Mouse (Mus musculus) liver, embryonic 12.5 days (tissue): ENCODE results near the gene Aqp6. TPM values are rescaled to one million over a fixed set of nuclear protein-coding genes. Genes with fewer than 3 reads are reported as not detected.
A peak's percentile ranks its signal among the peaks of the same experiment; 100 is the strongest.

ENCODE experiments used
- ATAC-seq: fragments of 200-750 bp; cut with Nextera tagmentation; 2 replicates; pipeline ENCODE4 v1.8.0; 2017; ENCODE audit warnings: moderate number of reproducible peaks, mild to moderate bottlenecking, moderate library complexity
- H3K27ac ChIP-seq: fragments of 300-500 bp; sonication (generic); 2 replicates; pipeline ENCODE4 v1.5.1; 2016; ENCODE audit warnings: mild to moderate bottlenecking
- H3K27me3 ChIP-seq: fragments of 300-500 bp; sonication (generic); replicated peaks from 2 replicates; pipeline ENCODE4 v1.6.1; 2016; ENCODE audit warnings: mild to moderate bottlenecking, moderate library complexity
- H3K36me3 ChIP-seq: fragments of 300-500 bp; sonication (generic); 2 replicates; pipeline ENCODE4 v1.6.1; 2016; ENCODE audit warnings: mild to moderate bottlenecking, moderate library complexity
- H3K4me1 ChIP-seq: fragments of 300-500 bp; sonication (generic); 2 replicates; pipeline ENCODE4 v1.6.1; 2016
- H3K4me2 ChIP-seq: fragments of 300-500 bp; sonication (generic); 2 replicates; pipeline ENCODE4 v1.6.1; 2016; ENCODE audit warnings: mild to moderate bottlenecking, moderate library complexity
- H3K4me3 ChIP-seq: fragments of 300-500 bp; sonication (generic); 2 replicates; pipeline ENCODE4 v1.5.1; 2016; ENCODE audit warnings: mild to moderate bottlenecking, moderate library complexity
- H3K9ac ChIP-seq: fragments of 300-500 bp; sonication (generic); 2 replicates; pipeline ENCODE4 v1.6.1; 2016; ENCODE audit warnings: mild to moderate bottlenecking, moderate library complexity
- H3K9me3 ChIP-seq: fragments of 300-500 bp; sonication (generic); replicated peaks from 2 replicates; pipeline ENCODE4 v1.6.1; 2016; ENCODE audit warnings: mild to moderate bottlenecking, moderate library complexity
- WGBS: fragments of 180-500 bp; shearing (Covaris S2); methylation state at CpG from one replicate; pipeline ENCODE4 v1.1.7; 2016; ENCODE audit not compliant: insufficient replicate concordance; 5-methylcytosine and 5-hydroxymethylcytosine counted together
- polyA plus RNA-seq: library from polyadenylated mRNA; unstranded; fragments of >200 nt; fragmentation: Nextera tagmentation; extraction: Ambion mirVana; gene quantifications from 2 replicates; pipeline ENCODE4 v1.2.1, GENCODE M21; 2016

The Aqp6 gene
- polyA plus RNA-seq, 1 experiment from 2014 or later, result not detected

GRCm38 (mm10) chr15:99622063-99622462 lies 20.9 kb downstream of the Aqp6 start:
- H3K9me3 ChIP-seq, result no peaks in the 10 kb centered on the region
- H3K36me3 ChIP-seq, result peaks cover 83% of the 10 kb centered on the region
- 87% methylated on average over 11 of the region's 11 CpGs for WGBS
- no peaks in the 10 kb centered on the region for H3K4me1 ChIP-seq
- H3K4me2 ChIP-seq, result no peak overlapping the region
- no peak overlapping the region for H3K27ac ChIP-seq
- no peak overlapping the region for H3K9ac ChIP-seq
- no peaks in the 10 kb centered on the region; the same call in 1 of the 2 replicates for H3K27me3 ChIP-seq
- no peak overlapping the region for H3K4me3 ChIP-seq
- ATAC-seq, result no peak

DNA sequence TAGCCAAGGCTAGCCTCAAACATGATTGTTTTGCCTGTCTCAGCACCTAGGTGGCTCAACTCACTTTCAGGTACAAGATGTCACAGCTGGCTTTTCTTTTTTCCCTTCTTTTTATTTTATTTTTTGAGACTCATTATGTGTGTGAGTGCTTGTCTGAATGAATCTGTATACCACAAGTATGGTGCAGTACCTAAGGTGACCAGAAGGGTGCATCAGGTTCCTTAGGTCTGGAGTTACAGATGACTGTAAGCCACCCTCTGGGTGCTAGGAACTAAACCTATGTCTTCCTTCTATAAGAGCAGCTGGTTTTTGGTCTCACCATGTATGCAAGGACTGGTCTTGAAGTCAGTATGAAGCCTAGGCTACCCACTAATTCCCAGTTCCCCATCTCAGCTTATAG lies 30.4 kb downstream of the Aqp6 start:
- Histone ChIP-seq H3K27ac (no peak overlapping the region), H3K4me3 (no peak overlapping the region), H3K4me2 (no peak overlapping the region), H3K9ac (no peak overlapping the region), H3K36me3 (peaks cover 99% of the 10 kb centered on the region), H3K9me3 (no peaks in the 10 kb centered on the region), H3K4me1 (no peaks in the 10 kb centered on the region), H3K27me3 (no peaks in the 10 kb centered on the region)
- ATAC-seq, result no peak

- H3K4me1 ChIP-seq, result no peaks in the 10 kb centered on the region
- no peak for ATAC-seq
- H3K36me3 ChIP-seq, result peaks cover 99% of the 10 kb centered on the region
- WGBS, result 77% methylated on average over 7 of the region's 7 CpGs
- no peak overlapping the region for H3K4me3 ChIP-seq
- no peak overlapping the region for H3K9ac ChIP-seq
- no peaks in the 10 kb centered on the region for H3K27me3 ChIP-seq
- H3K27ac ChIP-seq, result no peak overlapping the region
- no peaks in the 10 kb centered on the region for H3K9me3 ChIP-seq
- H3K4me2 ChIP-seq, result no peak overlapping the region
These were observed 33.5 kb downstream of the Aqp6 start for GRCm38 (mm10) chr15:99634702-99635101.

DNA sequence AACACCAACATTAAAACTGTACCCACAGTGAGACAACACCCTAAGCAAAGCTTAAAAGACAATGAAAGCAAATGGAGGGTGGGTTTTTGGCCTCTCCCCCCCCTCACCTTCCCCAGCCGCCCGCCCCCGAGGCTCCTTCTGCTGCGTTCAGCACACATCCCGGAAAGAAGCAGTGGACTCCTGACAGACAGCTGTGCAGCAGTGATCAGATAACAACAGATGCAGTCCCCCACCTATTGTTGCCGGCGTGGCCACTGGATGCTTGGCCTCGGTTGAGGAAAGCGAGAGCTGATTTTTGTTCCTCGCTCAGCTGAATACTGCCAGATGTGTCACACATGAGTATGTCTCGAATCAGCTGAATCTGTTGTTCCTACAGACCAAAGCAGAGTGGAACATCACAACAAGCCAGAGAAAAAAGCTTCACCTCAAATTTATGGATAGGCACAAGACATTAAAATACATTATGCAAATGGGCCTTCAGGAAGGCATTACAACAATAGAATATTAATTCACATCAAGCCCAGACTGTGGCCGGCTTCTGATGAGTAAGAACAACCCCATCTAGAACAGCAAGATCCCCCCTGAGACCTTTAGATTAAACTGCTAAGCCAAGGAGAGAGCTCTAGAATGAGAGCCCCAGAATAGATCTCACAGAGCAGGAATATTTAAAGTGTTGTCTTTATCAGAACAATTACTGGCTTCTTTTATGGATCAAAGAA lies 36.4 kb downstream of the Aqp6 start:
- no peaks in the 10 kb centered on the region for H3K9me3 ChIP-seq
- H3K4me3 ChIP-seq, result no peak overlapping the region
- no peaks in the 10 kb centered on the region for H3K27me3 ChIP-seq
- H3K9ac ChIP-seq, result no peak overlapping the region
- no peak overlapping the region for H3K27ac ChIP-seq
- ATAC-seq, result no peak
- H3K4me1 ChIP-seq, result no peaks in the 10 kb centered on the region
- H3K4me2 ChIP-seq, result no peak overlapping the region
- H3K36me3 ChIP-seq, result peaks cover 99% of the 10 kb centered on the region
- WGBS, result 90% methylated on average over 12 of the region's 12 CpGs

- H3K36me3 ChIP-seq, result peaks cover 99% of the 10 kb centered on the region
- H3K9ac ChIP-seq, result no peak overlapping the region
- 86% methylated on average over 5 of the region's 5 CpGs for WGBS
These were observed 36.9 kb downstream of the Aqp6 start for GRCm38 (mm10) chr15:99638124-99638485.

GRCm38 (mm10) chr15:99642622-99643021 lies 41.4 kb downstream of the Aqp6 start:
- H3K4me1 ChIP-seq, result peaks cover 36% of the 10 kb centered on the region
- no peak for ATAC-seq
- no peak overlapping the region for H3K4me3 ChIP-seq
- H3K9ac ChIP-seq, result no peak overlapping the region
- peaks cover 56% of the 10 kb centered on the region for H3K36me3 ChIP-seq
- H3K9me3 ChIP-seq, result no peaks in the 10 kb centered on the region
- 79% methylated on average over 6 of the region's 6 CpGs for WGBS
- H3K27ac ChIP-seq, result no peak overlapping the region
- H3K4me2 ChIP-seq, result no peak overlapping the region
- no peaks in the 10 kb centered on the region for H3K27me3 ChIP-seq

More at GRCm38 (mm10) chr15:99638124-99638485, 36.9 kb downstream of the Aqp6 start:
- H3K27ac ChIP-seq, result no peak overlapping the region
- H3K9me3 ChIP-seq, result no peaks in the 10 kb centered on the region
- no peak overlapping the region for H3K4me3 ChIP-seq
- H3K4me2 ChIP-seq, result no peak overlapping the region
- no peak for ATAC-seq
- H3K27me3 ChIP-seq, result no peaks in the 10 kb centered on the region
- H3K4me1 ChIP-seq, result no peaks in the 10 kb centered on the region

DNA sequence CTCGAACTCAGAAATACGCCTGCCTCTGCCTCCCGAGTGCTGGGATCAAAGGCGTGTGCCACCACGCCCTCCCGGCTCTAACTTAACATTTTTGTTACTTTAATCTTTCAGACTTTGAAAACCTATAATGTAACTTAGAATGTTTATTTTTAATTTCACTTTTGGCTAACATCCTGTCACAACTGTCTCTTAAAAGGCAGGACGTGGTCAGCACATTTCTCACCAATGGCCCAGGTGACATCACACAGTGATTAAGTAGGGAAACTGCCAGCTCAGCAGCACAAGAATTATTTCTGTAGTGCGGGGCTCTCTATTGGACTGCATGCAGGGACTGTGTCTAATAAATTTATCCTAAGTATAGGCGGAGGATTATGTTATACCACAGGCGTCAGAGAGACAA lies 42.6 kb downstream of the Aqp6 start:
- H3K36me3 ChIP-seq, result peaks cover 47% of the 10 kb centered on the region
- no peak overlapping the region for H3K9ac ChIP-seq
- no peak overlapping the region for H3K4me2 ChIP-seq
- H3K27ac ChIP-seq, result no peak overlapping the region
- peaks cover 46% of the 10 kb centered on the region for H3K4me1 ChIP-seq
- H3K9me3 ChIP-seq, result no peaks in the 10 kb centered on the region
- no peaks in the 10 kb centered on the region for H3K27me3 ChIP-seq
- H3K4me3 ChIP-seq, result no peak overlapping the region
- WGBS, result 84% methylated on average over 10 of the region's 10 CpGs
- ATAC-seq, result no peak

DNA sequence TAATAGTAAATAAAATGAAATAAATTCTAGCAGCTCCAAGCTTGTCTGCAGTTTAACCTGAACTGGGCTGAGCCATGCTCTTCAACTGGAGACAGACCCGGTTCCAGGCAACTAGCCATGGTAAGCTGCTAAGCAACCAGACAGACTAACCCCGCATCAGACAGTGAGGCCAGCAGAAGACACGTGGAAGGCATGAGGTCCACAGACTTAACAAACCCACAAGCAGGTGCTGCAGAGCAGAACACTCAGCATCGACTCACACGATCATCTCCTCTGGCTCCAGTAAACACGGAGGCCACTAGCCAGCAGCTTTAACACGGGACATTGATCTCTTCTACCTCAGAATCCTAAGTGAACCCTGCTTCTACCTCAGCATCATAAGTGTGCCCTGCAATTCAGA lies 43.6 kb downstream of the Aqp6 start:
- Histone ChIP-seq H3K27ac (no peak overlapping the region), H3K27me3 (no peaks in the 10 kb centered on the region), H3K4me2 (no peak overlapping the region), H3K4me1 (peaks cover 55% of the 10 kb centered on the region), H3K36me3 (peaks cover 43% of the 10 kb centered on the region), H3K9ac (no peak overlapping the region), H3K9me3 (no peaks in the 10 kb centered on the region), H3K4me3 (no peak overlapping the region)
- ATAC-seq, result no peak
- 77% methylated on average over 7 of the region's 7 CpGs for WGBS

DNA sequence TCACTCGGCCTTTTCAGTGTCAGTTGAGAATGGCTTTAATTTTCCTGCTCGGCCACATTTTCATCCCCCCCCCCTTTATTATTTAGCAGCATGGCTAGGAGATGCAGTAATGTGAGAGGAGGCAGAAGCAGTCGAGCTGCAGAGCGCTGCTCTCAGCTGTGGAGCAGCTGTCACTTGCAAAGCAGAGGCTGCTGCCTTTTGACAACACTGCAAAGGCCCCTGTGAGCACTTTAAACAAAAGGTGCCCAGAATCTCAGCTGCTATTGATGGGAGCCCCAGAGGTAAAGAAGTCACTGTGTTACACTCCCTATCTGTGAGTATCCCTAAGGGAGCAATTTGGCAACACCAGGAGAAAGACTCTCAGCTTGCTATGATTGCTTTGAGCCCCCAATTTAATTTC lies 47.1 kb downstream of the Aqp6 start:
- 0 out of 2 replicates have a peak, but pooled peaks cover 8% of the 10 kb centered on the region for H3K36me3 ChIP-seq
- 73% methylated on average over 4 of the region's 4 CpGs for WGBS
- peaks cover 12% of the 10 kb centered on the region for H3K27me3 ChIP-seq
- ATAC-seq, result no peak
- peaks cover 82% of the 10 kb centered on the region for H3K4me1 ChIP-seq
- H3K9ac ChIP-seq, result no peak overlapping the region
- no peak overlapping the region for H3K27ac ChIP-seq
- H3K9me3 ChIP-seq, result no peaks in the 10 kb centered on the region
- no peak overlapping the region for H3K4me3 ChIP-seq
- peak overlapping the region; percentile 6; the same call in 1 of the 2 replicates for H3K4me2 ChIP-seq

DNA sequence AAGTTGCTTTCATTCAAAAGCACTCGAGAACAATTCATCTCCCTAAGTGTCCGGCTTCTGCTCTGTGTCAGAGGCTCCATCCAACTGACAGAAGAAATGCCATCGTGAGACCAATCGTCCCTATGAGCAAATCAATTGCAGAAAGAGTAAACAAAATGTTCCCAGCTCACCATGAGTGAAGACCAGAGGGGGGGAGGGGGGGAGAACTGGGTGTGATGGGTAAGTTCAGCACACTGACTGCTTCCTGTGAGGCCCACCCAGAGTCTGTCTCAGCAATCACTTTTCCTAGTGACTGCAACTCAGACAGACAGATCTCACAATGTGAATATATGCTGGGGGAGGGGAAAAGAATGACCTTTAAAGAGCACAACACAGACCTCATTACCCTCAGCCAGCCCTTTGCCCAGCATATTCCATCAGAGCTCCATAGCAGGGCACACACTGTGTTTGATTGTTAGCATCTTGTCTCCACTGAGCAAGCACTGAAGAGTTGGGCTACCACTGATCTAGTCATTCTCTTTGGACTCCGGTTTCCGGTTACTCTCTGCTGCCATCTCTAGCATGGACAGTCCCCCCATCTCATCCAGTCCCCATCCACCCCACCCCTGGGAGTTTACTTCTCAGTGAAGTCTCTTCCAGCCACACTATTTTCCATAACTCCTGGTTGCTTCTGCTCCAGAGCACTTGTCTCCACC lies 48.0 kb downstream of the Aqp6 start:
- Histone ChIP-seq H3K9me3 (no peaks in the 10 kb centered on the region), H3K4me2 (peak overlapping the region; percentile 77), H3K27ac (no peak overlapping the region), H3K36me3 (0 out of 2 replicates have a peak, but pooled peaks cover 8% of the 10 kb centered on the region), H3K4me3 (peak overlapping the region; percentile 88), H3K27me3 (peaks cover 21% of the 10 kb centered on the region), H3K4me1 (peaks cover 85% of the 10 kb centered on the region), H3K9ac (peak overlapping the region; percentile 96)
- ATAC-seq, result no peak
- 57% methylated on average over 6 of the region's 6 CpGs for WGBS

- H3K4me3 ChIP-seq, result peak overlapping the region; percentile 88
- 40% methylated on average over 2 of the region's 2 CpGs for WGBS
- peaks cover 32% of the 10 kb centered on the region for H3K27me3 ChIP-seq
- 0 out of 2 replicates have a peak, but pooled peaks cover 8% of the 10 kb centered on the region for H3K36me3 ChIP-seq
- peak overlapping the region; percentile 77 for H3K4me2 ChIP-seq
- no peaks in the 10 kb centered on the region for H3K9me3 ChIP-seq
- H3K9ac ChIP-seq, result peak overlapping the region; percentile 96
- ATAC-seq, result no peak
- peak overlapping the region; percentile 33 for H3K27ac ChIP-seq
- peaks cover 76% of the 10 kb centered on the region for H3K4me1 ChIP-seq
These were observed 49.1 kb downstream of the Aqp6 start for GRCm38 (mm10) chr15:99650304-99650703.

DNA sequence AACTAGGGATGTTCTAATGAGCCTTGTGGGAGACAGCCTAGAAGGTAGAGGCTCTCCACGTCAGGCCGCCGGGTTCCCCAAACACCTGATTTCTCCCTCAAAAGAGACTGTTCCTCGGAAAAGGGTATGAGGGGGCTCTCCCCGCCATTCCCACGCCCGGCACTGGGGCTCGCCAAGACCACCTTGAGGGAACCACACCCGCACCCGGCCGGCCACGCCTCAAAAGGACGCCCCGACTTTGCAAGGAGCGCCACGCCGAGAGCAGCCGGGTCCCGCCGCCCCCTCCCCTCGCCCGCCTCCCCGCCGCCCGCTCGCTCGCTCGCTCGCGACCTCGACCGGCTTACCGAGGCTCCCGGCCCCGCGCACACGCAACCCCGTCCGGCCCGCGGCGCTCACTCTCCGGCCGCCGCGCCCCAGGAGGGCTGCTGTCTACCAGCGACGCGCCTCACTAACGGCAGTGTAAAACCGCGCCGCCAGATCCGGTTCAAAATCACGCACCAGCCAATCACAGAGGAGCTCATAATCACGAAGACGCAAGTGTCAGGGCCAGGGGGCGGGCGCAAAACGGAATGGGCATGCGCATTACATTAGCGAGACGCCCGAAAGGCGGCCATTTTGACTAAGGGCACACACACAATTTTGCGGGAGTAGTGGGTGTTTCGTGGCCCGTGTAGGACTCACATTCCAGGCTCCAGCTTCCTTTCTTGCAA lies 50.1 kb downstream of the Aqp6 start, which contains the start of gene Racgap1:
Racgap1 (minus strand) TSS at position 494 of the 710 bp plus-strand sequence.
- Histone ChIP-seq H3K4me3 (peak within 1 kb of the TSS; percentile 88), H3K9me3 (no peaks in the 10 kb centered on the region), H3K4me2 (peak within 1 kb of the TSS; percentile 77), H3K9ac (peak within 1 kb of the TSS; percentile 96), H3K27me3 (peaks cover 42% of the 10 kb centered on the region), H3K4me1 (peaks cover 66% of the 10 kb centered on the region), H3K36me3 (0 out of 2 replicates have a peak, but pooled peaks cover 8% of the 10 kb centered on the region), H3K27ac (peak within 1 kb of the TSS; percentile 78)
- WGBS, result 0% methylated on average over 63 of the region's 68 CpGs
- peak; percentile 97 for ATAC-seq
